Mouse (Mus musculus): ENCODE results near the gene Gm8220. TPM values are rescaled to one million over a fixed set of nuclear protein-coding genes. Genes with fewer than 3 reads are reported as not detected.
"Not testable (repeated sequence)": the region's sequence is repeated elsewhere in the genome, so short reads cannot be mapped to it uniquely, and the experiment has no call there.

The Gm8220 gene
- 3.3 TPM in 2 replicates for polyA plus RNA-seq (2012; rRNA removed)

GRCm38 (mm10) chr14:44285280-44285679, at the start of gene Gm8220:
Gene Gm8220 (plus strand): TSS chr14:44285580.
- H3K4me1 ChIP-seq (ENCODE audit: control insufficient read depth, insufficient read depth, low read length); H3K36me3 ChIP-seq (ENCODE audit: control insufficient read depth, insufficient read depth, low read length); H3K27me3 ChIP-seq (ENCODE audit: control insufficient read depth, insufficient read depth, low read length); H3K27ac ChIP-seq (ENCODE audit: control insufficient read depth, insufficient read depth, low read depth, low read length): not testable (repeated sequence)
- peak within 1 kb of the TSS; percentile 71 for H3K4me3 ChIP-seq (ENCODE audit: control insufficient read depth, low read depth, low read length)

GRCm38 (mm10) chr14:44248039-44248438, 37.3 kb upstream of the Gm8220 start:
- H3K4me1 ChIP-seq (ENCODE audit: control insufficient read depth, insufficient read depth, low read length) = peaks cover 4% of the 10 kb centered on the region; the same call in 1 of the 2 replicates
- H3K4me3 ChIP-seq (ENCODE audit: control insufficient read depth, low read depth, low read length) = no peak overlapping the region
- TF ChIP-seq POLR2A (IDR thresholded peaks at IDR 0.05; ENCODE audit: control insufficient read depth, low read depth, low read length) (no peak), CTCF (IDR thresholded peaks at IDR 0.05; ENCODE audit: control insufficient read depth, insufficient read depth, insufficient replicate concordance, low read depth, low read length) (no peak)
- H3K27me3 ChIP-seq (ENCODE audit: control insufficient read depth, insufficient read depth, low read length) = no peaks in the 10 kb centered on the region
- H3K36me3 ChIP-seq (ENCODE audit: control insufficient read depth, insufficient read depth, low read length) = no peaks in the 10 kb centered on the region
- no peak overlapping the region for H3K27ac ChIP-seq (ENCODE audit: control insufficient read depth, insufficient read depth, low read depth, low read length)

GRCm38 (mm10) chr14:44312049-44312448, 26.7 kb downstream of the Gm8220 start:
- H3K36me3 ChIP-seq (ENCODE audit: control insufficient read depth, insufficient read depth, low read length) = not testable (repeated sequence)

GRCm38 (mm10) chr14:44338484-44338883, 53.1 kb downstream of the Gm8220 start, which contains the start of gene Gm5930:
Gene Gm5930 (minus strand): TSS chr14:44338584.
- H3K4me3 ChIP-seq (ENCODE audit: control insufficient read depth, low read depth, low read length); H3K27ac ChIP-seq (ENCODE audit: control insufficient read depth, insufficient read depth, low read depth, low read length); H3K36me3 ChIP-seq (ENCODE audit: control insufficient read depth, insufficient read depth, low read length); H3K4me1 ChIP-seq (ENCODE audit: control insufficient read depth, insufficient read depth, low read length); H3K27me3 ChIP-seq (ENCODE audit: control insufficient read depth, insufficient read depth, low read length): not testable (repeated sequence)

More at GRCm38 (mm10) chr14:44312049-44312448, 26.7 kb downstream of the Gm8220 start:
- H3K4me1 ChIP-seq (ENCODE audit: control insufficient read depth, insufficient read depth, low read length); H3K27ac ChIP-seq (ENCODE audit: control insufficient read depth, insufficient read depth, low read depth, low read length); H3K27me3 ChIP-seq (ENCODE audit: control insufficient read depth, insufficient read depth, low read length): not testable (repeated sequence)
- H3K4me3 ChIP-seq (ENCODE audit: control insufficient read depth, low read depth, low read length) = peak overlapping the region; percentile 72

Other genes with a start within 250 kb of the Gm8220 start
- gene Ear2, start 182.9 kb upstream of the Gm8220 start, polyA plus RNA-seq (2012; rRNA removed) = 0.27 and 1.0 TPM in 2 replicates
- gene Gm3327, start 161.7 kb upstream of the Gm8220 start, polyA plus RNA-seq (2012; rRNA removed) = 2.8 and 4.1 TPM in 2 replicates
- 0.63 and 2.4 TPM in 2 replicates for gene Gm8212, start 87.9 kb upstream of the Gm8220 start, polyA plus RNA-seq (2012; rRNA removed)
- 6.8 and 7.4 TPM in 2 replicates for gene 4930503E14Rik, start 72.3 kb upstream of the Gm8220 start, polyA plus RNA-seq (2012; rRNA removed)
- 2.2 and 3.0 TPM in 2 replicates for gene Gm5930, start 53.0 kb downstream of the Gm8220 start, polyA plus RNA-seq (2012; rRNA removed)
- 1.2 and 1.7 TPM in 2 replicates for gene Gm8229, start 79.8 kb downstream of the Gm8220 start, polyA plus RNA-seq (2012; rRNA removed)
- 1.5 and 1.6 TPM in 2 replicates for gene Gm3371, start 125.1 kb downstream of the Gm8220 start, polyA plus RNA-seq (2012; rRNA removed)
- 1.2 and 1.8 TPM in 2 replicates for gene Gm8232, start 148.1 kb downstream of the Gm8220 start, polyA plus RNA-seq (2012; rRNA removed)
- gene BC061237, start 206.9 kb downstream of the Gm8220 start, polyA plus RNA-seq (2012; rRNA removed) = 17.0 and 21.5 TPM in 2 replicates
- not detected in 2 replicates for gene Gm17093, start 232.7 kb downstream of the Gm8220 start, polyA plus RNA-seq (2012; rRNA removed)